Mouse (Mus musculus) layer of hippocampus, postnatal 14 days (tissue): ENCODE measurements around the gene Tmem151b. TPM values are rescaled to one million over a fixed set of nuclear protein-coding genes. Genes with fewer than 3 reads are reported as not detected.

Source experiments
- DNase-seq, 2 experiments: peaks; one replicate each; pipeline ENCODE4 v3.0.0; 2021 to 2022; ENCODE audit warnings: low spot score in 2 of 2, mixed read lengths in 1 of 2
- total RNA-seq, 2 experiments: library from RNA; stranded (reverse); gene quantifications; 2 replicates each; pipeline ENCODE4 v1.2.3; 2021

Tmem151b gene
- total RNA-seq, 2 experiments from 2014 or later, result 106 to 107 TPM

DNA sequence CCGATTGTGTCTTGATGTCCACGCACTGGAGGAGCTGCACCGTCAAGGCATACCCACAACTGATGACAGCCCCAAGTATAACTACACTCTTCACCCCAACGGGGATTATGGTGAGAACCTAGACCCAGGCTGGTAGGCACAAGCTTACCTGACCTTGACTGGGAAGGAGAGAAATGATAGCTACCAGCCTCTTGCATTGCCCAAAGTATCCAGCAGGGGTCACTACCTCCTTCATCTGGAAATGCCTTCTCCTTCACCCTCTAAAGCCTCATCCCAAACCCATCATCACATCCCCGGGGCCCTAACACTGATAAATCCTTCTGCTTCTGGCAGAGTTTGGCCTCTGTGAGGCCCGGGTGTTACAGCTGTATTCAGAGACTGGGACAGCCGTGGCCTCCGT is 33.0 kb downstream of the Tmem151b start:
- DNase-seq, result peak; percentile 77 to 84

DNA sequence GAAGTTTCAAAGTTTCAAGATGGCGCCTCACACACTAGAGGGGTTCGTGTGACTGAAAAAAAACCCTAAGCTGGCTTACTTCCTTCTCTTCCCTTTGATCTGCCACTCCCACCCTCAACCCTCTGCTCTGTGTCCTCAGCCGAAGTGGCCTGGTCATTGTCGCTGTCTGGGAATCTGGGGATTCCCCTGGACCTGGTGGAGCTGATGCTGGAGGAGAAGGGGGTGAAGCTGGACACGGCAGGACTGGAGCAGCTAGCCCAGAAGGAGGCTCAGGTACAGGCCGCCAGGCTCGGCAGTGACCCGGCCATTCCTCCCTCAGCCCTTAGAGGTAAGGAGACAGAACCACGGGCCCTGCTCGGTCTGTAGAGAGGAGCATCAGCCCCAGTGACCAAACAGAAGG is 33.7 kb downstream of the Tmem151b start:
- DNase-seq, result no peak

DNA sequence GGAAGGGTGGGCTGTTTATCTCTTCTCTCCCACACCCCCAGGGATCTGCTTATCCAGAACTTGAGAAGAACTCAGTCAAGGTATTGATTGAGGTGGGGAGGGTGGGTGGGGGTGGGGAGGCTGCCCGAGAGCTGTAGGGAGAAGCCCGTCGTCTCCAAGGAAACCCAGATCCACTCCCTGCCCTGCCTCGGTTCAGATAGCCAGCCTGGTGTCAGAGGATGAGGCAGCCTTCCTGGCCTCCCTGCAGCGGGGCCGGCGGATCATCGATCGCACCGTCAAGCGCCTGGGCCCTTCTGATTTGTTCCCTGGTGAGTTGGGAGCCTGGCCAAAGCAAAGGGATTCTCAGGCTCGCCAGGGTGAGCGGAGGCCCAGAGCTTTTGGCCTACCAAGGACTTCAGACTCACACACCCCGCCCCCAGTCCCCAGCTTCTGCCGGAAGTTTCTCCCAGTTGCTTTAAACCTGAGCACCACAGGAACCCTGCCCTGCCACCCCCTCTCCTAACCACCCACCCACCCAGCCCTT is 34.2 kb downstream of the Tmem151b start:
- no peak for DNase-seq

DNA sequence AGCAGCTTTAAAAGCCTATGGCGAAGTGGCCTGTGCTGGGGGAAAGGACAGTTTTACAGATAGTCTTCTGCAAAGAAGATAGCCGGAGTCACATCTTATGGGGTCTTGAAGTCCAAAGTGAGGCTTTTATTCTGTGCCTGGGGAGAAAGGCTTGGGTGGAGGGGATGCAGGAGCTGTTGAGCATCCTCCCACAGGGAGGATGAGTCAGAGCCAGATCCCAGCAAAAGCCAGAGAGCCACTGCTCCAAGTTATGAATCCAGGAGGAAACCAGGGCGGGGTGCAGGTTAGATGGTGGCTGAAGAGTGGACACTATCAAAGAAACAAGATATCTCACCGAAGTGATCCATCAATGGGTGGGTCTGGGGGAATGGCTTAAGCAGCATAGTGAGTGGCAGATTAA is 37.7 kb downstream of the Tmem151b start:
- no peak for DNase-seq

DNA sequence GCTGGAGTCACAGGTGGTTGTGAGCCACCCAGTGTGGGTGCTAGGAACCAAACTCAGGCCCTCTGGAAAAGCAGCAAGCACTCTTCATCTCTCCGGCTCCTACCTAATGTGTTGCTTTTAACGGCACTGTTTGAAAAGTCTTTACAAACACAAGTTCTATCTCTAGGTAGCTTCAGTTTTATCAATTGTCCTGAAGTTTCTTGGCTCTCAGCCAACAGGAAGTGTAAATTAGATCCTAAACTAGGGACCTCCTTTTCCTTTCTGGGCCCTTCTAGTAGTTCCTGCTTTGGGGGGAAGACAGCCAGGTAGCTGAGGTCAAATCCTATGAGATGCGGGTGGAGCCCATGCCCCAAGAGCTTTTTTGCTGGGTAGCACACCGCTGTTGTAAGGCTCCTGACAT is 38.6 kb downstream of the Tmem151b start:
- no peak for DNase-seq

DNA sequence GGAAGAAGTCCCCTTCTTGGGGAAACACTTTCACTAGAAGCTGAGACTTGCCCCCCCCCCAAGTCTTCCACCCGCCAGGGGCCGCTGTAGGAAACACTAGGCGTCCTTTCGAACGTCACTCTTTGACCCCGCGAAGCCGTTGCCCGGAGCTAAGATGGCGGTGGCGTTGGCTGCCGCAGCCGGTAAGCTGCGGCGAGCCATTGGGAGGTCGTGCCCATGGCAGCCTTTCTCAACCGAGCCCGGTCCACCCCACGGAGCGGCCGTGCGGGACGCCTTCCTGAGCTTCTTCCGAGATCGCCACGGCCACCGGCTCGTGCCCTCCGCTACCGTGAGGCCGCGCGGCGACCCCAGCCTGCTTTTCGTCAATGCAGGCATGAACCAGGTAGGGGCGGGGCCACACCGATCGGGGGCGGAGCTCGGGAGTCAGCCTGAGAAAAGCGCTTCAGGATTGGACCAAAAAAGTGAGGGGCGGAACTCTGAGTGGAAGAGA is 42.7 kb downstream of the Tmem151b start, which contains the start of gene Aars2:
TSS of gene Aars2 (plus strand) at position 142 of the 490 bp plus-strand sequence.
- DNase-seq, result peak; percentile 93 to 96

DNA sequence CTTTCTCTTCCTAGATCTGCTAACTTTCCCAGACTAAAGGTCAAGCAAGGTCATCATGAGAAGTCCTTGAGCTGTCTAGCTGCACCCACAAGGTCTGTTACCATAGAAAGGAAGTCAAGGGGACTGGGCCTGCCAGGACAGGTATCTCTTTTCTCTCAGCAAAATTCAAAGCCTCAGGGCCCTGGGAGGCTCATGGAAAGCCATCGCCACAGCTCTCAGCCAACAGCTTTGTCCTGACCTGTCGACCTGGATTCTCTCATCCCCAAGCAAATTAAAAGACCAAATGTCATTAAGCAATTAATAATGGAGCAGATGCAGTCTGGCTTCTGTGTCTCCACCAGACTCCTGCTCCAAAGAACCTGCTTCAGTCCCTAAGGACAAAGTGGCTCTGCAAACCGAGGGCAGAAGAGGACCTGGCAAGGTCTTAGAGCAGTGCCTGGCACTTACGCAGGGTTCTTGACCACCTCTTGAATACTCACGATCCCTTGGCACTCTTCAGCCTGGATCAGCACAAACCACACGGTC is 43.5 kb downstream of the Tmem151b start:
- no peak for DNase-seq

DNA sequence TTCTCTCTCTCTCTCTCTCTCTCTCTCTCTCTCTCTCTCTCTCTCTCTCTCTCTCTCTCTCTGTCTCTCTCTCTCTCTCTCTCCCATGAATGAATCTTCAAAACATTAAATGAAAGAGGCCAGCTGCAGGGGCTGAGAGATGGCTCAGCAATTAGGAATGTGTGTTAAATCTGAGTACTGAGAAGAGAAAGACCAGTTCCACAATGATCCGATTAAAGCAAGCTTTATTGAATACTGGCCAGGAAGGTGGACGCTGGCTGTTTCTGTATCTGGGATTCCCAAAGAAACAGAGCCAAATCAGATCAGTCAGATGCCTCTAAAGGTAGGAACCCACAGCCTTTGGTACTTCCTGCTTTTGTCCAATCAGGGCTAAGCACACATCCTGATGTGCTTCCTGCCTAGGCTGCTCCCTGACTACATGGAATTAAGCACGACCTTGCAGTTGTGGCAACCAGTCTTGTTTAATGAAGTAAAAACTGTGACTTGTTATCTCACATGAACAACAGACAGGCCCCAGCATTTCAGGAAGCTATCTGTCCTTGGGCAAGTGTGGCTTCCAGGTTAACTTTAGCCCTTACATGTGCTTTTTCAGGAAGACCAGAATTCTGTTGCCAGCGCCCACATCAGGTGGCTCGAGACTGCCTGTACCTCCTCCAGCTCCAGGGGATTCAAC is 46.0 kb downstream of the Tmem151b start:
- DNase-seq, result no peak

DNA sequence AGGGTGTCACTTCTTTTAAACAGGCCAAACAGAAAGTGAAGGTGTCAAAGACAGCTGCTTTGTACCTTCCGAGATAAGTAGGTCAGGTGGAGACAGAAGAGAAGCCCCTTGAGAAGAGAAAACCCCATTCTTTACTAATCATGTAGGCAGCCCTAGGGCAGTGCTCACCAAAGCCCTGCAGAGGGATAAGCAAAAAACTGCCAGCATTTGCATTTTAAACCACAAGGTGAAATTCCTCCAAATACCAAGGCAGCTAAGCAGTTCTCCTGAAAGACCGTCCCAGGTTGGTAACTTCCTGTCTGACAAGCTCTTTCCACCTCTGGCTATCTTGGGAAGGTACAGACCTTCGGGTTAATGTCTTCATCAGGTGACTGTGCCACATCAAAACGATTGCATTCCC is 47.2 kb downstream of the Tmem151b start:
- DNase-seq, result no peak

DNA sequence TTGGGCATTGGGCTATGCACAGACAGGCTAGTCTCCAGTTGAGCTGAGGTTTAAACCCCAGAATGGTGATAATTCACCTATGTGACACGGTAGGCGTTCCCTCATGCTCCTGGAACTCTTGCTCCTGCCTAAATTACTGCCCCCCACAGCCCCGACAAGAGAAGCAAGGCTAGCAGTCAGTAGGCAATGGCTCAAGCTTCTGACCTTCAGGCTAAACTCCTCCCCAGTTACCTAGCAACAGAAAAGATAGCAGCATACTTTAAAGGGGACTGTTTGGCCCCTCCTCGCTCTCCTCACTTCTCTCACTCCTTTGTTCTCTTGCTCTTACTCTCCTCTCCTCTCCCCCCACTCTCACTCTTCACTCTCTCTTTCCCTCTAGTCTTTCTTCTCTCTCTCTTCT is 48.5 kb downstream of the Tmem151b start:
- DNase-seq, result no peak

DNA sequence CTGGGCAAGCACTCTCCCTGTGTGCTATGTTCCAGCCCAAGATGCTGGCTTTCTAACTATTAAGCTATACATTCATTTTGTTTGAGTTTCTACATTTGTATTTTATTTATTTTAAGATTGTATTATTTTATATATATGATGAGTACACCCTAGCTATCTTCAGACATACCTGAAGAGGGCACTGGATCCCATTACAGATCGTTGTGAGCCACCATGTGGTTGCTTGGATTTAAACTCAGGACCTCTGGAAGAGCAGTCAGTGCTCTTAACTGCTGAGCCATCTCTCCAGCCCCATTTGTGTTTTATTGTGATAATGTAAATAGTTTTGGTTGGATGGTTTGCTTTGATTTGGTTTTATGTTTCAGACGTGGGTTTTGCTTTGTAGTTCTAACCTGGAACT is 50.0 kb downstream of the Tmem151b start:
- no peak for DNase-seq

DNA sequence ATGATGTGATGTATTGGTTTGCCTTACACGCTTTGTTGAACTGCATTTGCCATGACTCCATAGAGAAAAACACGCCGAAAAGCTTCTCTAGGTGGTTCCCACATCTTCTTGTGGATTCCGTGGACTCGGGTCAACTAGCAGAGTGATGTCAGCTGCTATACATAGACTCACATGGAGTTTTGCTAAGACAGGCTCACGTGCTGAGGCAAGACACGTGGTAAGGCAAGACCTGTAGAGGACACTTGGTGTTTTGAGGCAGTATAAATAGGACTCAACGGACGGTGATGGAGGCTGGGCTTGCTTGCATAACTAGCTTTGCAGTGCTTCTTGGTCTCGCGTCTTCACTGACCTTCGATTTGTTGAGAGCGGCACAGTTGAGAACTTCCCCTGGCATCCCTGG is 51.1 kb downstream of the Tmem151b start:
- no peak for DNase-seq

DNA sequence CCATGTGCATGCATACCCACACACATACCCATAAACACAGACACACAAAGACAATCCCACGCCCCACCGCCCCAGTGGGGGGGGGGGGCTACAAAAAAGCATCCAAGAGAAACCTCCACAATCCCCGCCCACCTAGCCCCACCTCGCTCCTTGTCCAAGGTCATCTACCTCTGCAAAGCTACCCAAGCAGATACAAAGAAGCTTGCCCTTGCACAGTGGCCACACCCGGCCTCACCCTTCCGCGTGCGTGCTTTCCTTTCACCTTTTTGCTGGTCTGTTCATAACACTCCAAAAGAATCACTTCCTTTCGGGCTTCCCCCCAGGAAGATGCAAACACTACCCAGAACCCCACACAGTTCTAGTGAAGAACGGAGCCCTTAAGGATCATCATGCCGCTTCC is 54.1 kb downstream of the Tmem151b start:
- no peak for DNase-seq

Other genes starting within 250 kb of the Tmem151b start
- 10 to 100 TPM; 47.0 to 50.2 TPM for gene Cdc5l, start 115.9 kb downstream of the Tmem151b start, total RNA-seq
- gene Spats1, start 74.3 kb downstream of the Tmem151b start, total RNA-seq, result 1 to 10 TPM; 5.0 to 5.4 TPM
- gene Aars2, start 42.8 kb downstream of the Tmem151b start, total RNA-seq, result 10 to 100 TPM; 20.4 to 24.2 TPM
- gene Tcte1, start 26.2 kb downstream of the Tmem151b start, total RNA-seq, result 1 to 10 TPM in 1 of 2 experiments, under 1 TPM in 1; 0.88 to 1.1 TPM
- gene Nfkbie, start 6.0 kb upstream of the Tmem151b start, total RNA-seq, result 1 to 10 TPM; 3.4 to 3.6 TPM
- 10 to 100 TPM; 47.3 to 52.8 TPM for gene Slc35b2, start 14.2 kb upstream of the Tmem151b start, total RNA-seq
- gene Hsp90ab1, start 23.6 kb upstream of the Tmem151b start, total RNA-seq, result 1,000 to 10,000 TPM; 1,658 to 1,733 TPM
- 10 to 100 TPM; 17.5 to 22.9 TPM for gene Slc29a1, start 49.9 kb upstream of the Tmem151b start, total RNA-seq
- gene Mymx, start 52.4 kb upstream of the Tmem151b start, total RNA-seq, result not detected
- gene Capn11, start 109.6 kb upstream of the Tmem151b start, total RNA-seq, result under 1 TPM; 0.14 to 0.25 TPM
- 10 to 100 TPM; 36.4 to 43.5 TPM for gene Mrpl14, start 136.6 kb upstream of the Tmem151b start, total RNA-seq
- 100 to 1,000 TPM; 219 to 224 TPM for gene Tmem63b, start 137.2 kb upstream of the Tmem151b start, total RNA-seq
- not detected for gene 1600014C23Rik, start 184.2 kb upstream of the Tmem151b start, total RNA-seq